ENCODE assay signal across 16 mouse cellular contexts in the genomic region with DNA sequence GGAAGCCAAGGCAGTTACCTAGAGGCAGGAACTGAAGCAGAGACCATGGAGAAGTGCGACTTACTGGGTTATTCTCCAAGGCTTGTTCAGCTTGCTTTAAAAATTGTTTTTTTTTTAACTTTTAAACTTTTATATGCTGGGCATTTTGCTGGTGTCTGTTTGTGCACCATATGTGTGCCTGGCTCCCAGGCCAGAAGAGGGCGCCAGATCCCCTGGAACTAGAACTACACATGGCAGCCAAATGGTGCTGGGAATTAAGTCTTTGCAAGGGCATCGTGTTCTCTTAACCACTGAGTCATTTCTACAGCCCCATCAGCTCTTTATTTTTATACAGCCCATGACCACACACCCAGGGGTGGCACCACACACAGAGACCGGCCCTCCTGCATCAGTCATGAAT.
DNase-seq lines count a peak whose midpoint lies in the region; ATAC-seq and TF ChIP-seq lines count a peak whose summit lies in the region.
"Had no signal": no experiment of that assay in that cellular context is flagged by ENCODE, and none has a peak within 500 bp of the region (broad histone marks: within the 10 kb centered on the region; RNA-seq: fewer than 3 reads in every experiment).

No protein-coding gene starts in this region.

- no peak for TF ChIP-seq POLR2A in kidney, adult 2 months (IDR thresholded peaks at IDR 0.05; ENCODE audit: low read depth, low read length)

- DNase-seq in kidney, adult 2 months = no peak
- DNase-seq in kidney, adult 8-10 months = no peak
- peak; percentile 41 for DNase-seq in midbrain, embryonic 11.5 days (ENCODE audit: low spot score, missing footprints)
- no peak for DNase-seq in Patski (ENCODE audit: low read depth, low spot score)
- DNase-seq in induced T-regulatory cell, adult 2 months (ENCODE audit: low read depth) = peak; percentile 13
- no peak for DNase-seq in ovary, adult 18-20 months (ENCODE audit: low spot score)
- DNase-seq: cerebellum, adult 8-10 months; gastrocnemius, postnatal 14 days; kidney, postnatal 14 days; liver, embryonic 13.5 days; midbrain, embryonic 14.5 days had no signal

- CTCF ChIA-PET in Patski (lab: Charles Lee) = interaction anchor here (0.7 to 1.0 kb wide), 2 partner anchors 196 to 365 kb away, joined by 3 read pairs; no protein-coding TSS in a partner anchor

- POLR2A ChIA-PET in Patski (lab: Charles Lee) = no interaction called here

- peak; percentile 59 for TF ChIP-seq CTCF in kidney, adult 2 months (conservative IDR thresholded peaks at IDR 0.05; ENCODE audit: insufficient read depth, insufficient read length, low read depth, low read length)
- TF ChIP-seq CTCF in Patski (IDR thresholded peaks at IDR 0.05) = peak; percentile 57

- H3K27me3 ChIP-seq in kidney, adult 2 months (replicated peaks; ENCODE audit: control insufficient read depth, insufficient read depth, low read length) = no peaks in the 10 kb centered on the region; the same call in 1 of the 2 replicates
- no peaks in the 10 kb centered on the region for H3K27me3 ChIP-seq in midbrain, embryonic 11.5 days (ENCODE audit: control insufficient read depth, insufficient read depth, low read length)
- H3K27me3 ChIP-seq in midbrain, embryonic 13.5 days = no peaks in the 10 kb centered on the region
- no peaks in the 10 kb centered on the region for H3K27me3 ChIP-seq in Patski
- H3K27me3 ChIP-seq: embryonic facial prominence, embryonic 12.5 days; forebrain, embryonic 13.5 days; hindbrain, embryonic 15.5 days; liver, embryonic 13.5 days; neural tube, embryonic 12.5 days had no signal

- H3K27ac ChIP-seq in kidney, adult 2 months (ENCODE audit: insufficient read depth, low read depth, low read length) = no peak overlapping the region
- H3K27ac ChIP-seq in midbrain, embryonic 11.5 days (ENCODE audit: low read depth, low read length) = no peak overlapping the region
- H3K27ac ChIP-seq in midbrain, embryonic 13.5 days = no peak overlapping the region
- H3K27ac ChIP-seq: embryonic facial prominence, embryonic 12.5 days; forebrain, embryonic 13.5 days; hindbrain, embryonic 15.5 days; liver, embryonic 13.5 days; neural tube, embryonic 12.5 days had no signal

- H3K9me3 ChIP-seq in midbrain, embryonic 11.5 days (ENCODE audit: control insufficient read depth, low read length) = no peaks in the 10 kb centered on the region
- H3K9me3 ChIP-seq in midbrain, embryonic 13.5 days = no peaks in the 10 kb centered on the region
- H3K9me3 ChIP-seq: embryonic facial prominence, embryonic 12.5 days; forebrain, embryonic 13.5 days; hindbrain, embryonic 15.5 days; liver, embryonic 13.5 days; neural tube, embryonic 12.5 days had no signal

- no peak overlapping the region for H3K9ac ChIP-seq in midbrain, embryonic 11.5 days (ENCODE audit: low read length)
- no peak overlapping the region for H3K9ac ChIP-seq in midbrain, embryonic 13.5 days (replicated peaks)
- H3K9ac ChIP-seq: embryonic facial prominence, embryonic 12.5 days; forebrain, embryonic 13.5 days; hindbrain, embryonic 15.5 days; liver, embryonic 13.5 days; neural tube, embryonic 12.5 days had no signal

- in situ Hi-C loops in Patski (cut with MboI; ENCODE audit: low pct_unique_long_range_greater_than_20kb) = no loop called here

- 54% methylated on average over 4 of the region's 4 CpGs for WGBS in kidney, adult 2 months
- WGBS in midbrain, embryonic 11.5 days = 47% methylated on average over 4 of the region's 4 CpGs
- WGBS in midbrain, embryonic 13.5 days = 47% methylated on average over 4 of the region's 4 CpGs

- ATAC-seq in midbrain, embryonic 11.5 days (ENCODE audit: low FRiP score) = no peak
- ATAC-seq in midbrain, embryonic 13.5 days = no peak
- no peak for ATAC-seq in Patski
- ATAC-seq: forebrain, embryonic 13.5 days had no signal

- no peaks in the 10 kb centered on the region for H3K36me3 ChIP-seq in kidney, adult 2 months (ENCODE audit: control insufficient read depth, insufficient read depth, low read length)
- H3K36me3 ChIP-seq in midbrain, embryonic 11.5 days (ENCODE audit: control insufficient read depth, insufficient read depth, low read length) = no peaks in the 10 kb centered on the region
- H3K36me3 ChIP-seq in midbrain, embryonic 13.5 days = no peaks in the 10 kb centered on the region
- H3K36me3 ChIP-seq: embryonic facial prominence, embryonic 12.5 days; hindbrain, embryonic 15.5 days; liver, embryonic 13.5 days; neural tube, embryonic 12.5 days had no signal

- no peak overlapping the region for H3K4me3 ChIP-seq in kidney, adult 2 months (ENCODE audit: insufficient read depth, low read depth, low read length)
- no peak overlapping the region for H3K4me3 ChIP-seq in midbrain, embryonic 11.5 days (ENCODE audit: low read depth, low read length)
- H3K4me3 ChIP-seq in midbrain, embryonic 13.5 days (replicated peaks) = no peak overlapping the region
- H3K4me3 ChIP-seq: embryonic facial prominence, embryonic 12.5 days; forebrain, embryonic 13.5 days; hindbrain, embryonic 15.5 days; liver, embryonic 13.5 days; neural tube, embryonic 12.5 days had no signal

- no peaks in the 10 kb centered on the region for H3K4me1 ChIP-seq in kidney, adult 2 months (ENCODE audit: control insufficient read depth, insufficient read depth, low read length)
- no peaks in the 10 kb centered on the region for H3K4me1 ChIP-seq in midbrain, embryonic 11.5 days (ENCODE audit: control insufficient read depth, insufficient read depth, low read length)
- no peaks in the 10 kb centered on the region for H3K4me1 ChIP-seq in midbrain, embryonic 13.5 days (replicated peaks)
- H3K4me1 ChIP-seq: embryonic facial prominence, embryonic 12.5 days; forebrain, embryonic 13.5 days; hindbrain, embryonic 15.5 days; liver, embryonic 13.5 days; neural tube, embryonic 12.5 days had no signal

- no peak overlapping the region for H3K4me2 ChIP-seq in midbrain, embryonic 11.5 days
- H3K4me2 ChIP-seq in midbrain, embryonic 13.5 days (replicated peaks) = no peak overlapping the region
- H3K4me2 ChIP-seq: embryonic facial prominence, embryonic 12.5 days; forebrain, embryonic 13.5 days; hindbrain, embryonic 15.5 days; liver, embryonic 13.5 days; neural tube, embryonic 12.5 days had no signal

Comparison
In these comparisons a context has a peak if more than half of its experiments do, and no peak if none do; other contexts are left out.
1. DNase-seq: peak in midbrain, embryonic 11.5 days (single experiment) and induced T-regulatory cell, adult 2 months (single experiment); none in kidney, adult 2 months (single experiment), kidney, adult 8-10 months (0 of 2), Patski (single experiment) and ovary, adult 18-20 months (single experiment).